7 mouse cellular contexts compared by ENCODE assay signal in genomic region chr6:127374464-127375143, GRCm38 (mm10).
DNase-seq lines count a peak whose midpoint lies in the region; TF ChIP-seq lines count a peak whose summit lies in the region.

No protein-coding gene starts in this region.

- H3K4me1 ChIP-seq in lung, adult 2 months (ENCODE audit: control insufficient read depth, insufficient read depth, low read length) = peaks cover 3% of the 10 kb centered on the region; the same call in 1 of the 2 replicates

- no peak for TF ChIP-seq POLR2A in lung, adult 2 months (IDR thresholded peaks at IDR 0.05; ENCODE audit: borderline replicate concordance, extremely low read depth, low read depth, low read length)

- 31% methylated on average over 12 of the region's 12 CpGs for WGBS in lung, adult 2 months

- intact Hi-C loops in left cerebral cortex, adult 2 months (cut with DNase I) = no loop called here

- peak; percentile 17 for DNase-seq in lung, postnatal 14 days
- no peak for DNase-seq in lung, adult 2 months
- DNase-seq in brain, adult 2 months (ENCODE audit: low read depth, low spot score) = peak; percentile 17
- peak; percentile 11 to 20 for DNase-seq in heart, adult 18-20 months
- peak; percentile 25 for DNase-seq in lung, postnatal 25 days (ENCODE audit: low spot score)
- no peak for DNase-seq in layer of hippocampus, adult 18-20 months (ENCODE audit: low spot score in 2 of 2)
- no peak for DNase-seq in left cerebral cortex, adult 2 months (ENCODE audit: extremely low spot score in 1 of 2, low spot score in 2 of 2)

- no peak overlapping the region for H3K27ac ChIP-seq in left cerebral cortex, adult 2 months

- no peak overlapping the region for H3K4me3 ChIP-seq in lung, adult 2 months (replicated peaks; ENCODE audit: extremely low read depth, low read depth, low read length)
- no peak overlapping the region for H3K4me3 ChIP-seq in left cerebral cortex, adult 2 months

- TF ChIP-seq CTCF in lung, adult 2 months (IDR thresholded peaks at IDR 0.05; ENCODE audit: insufficient read depth, low read length) = no peak
- TF ChIP-seq CTCF in left cerebral cortex, adult 2 months (IDR thresholded peaks at IDR 0.05) = no peak

Comparison
In these comparisons a context has a peak if more than half of its experiments do, and no peak if none do; other contexts are left out.
1. DNase-seq: peak in lung, postnatal 14 days (single experiment), brain, adult 2 months (single experiment), heart, adult 18-20 months (2 of 2) and lung, postnatal 25 days (single experiment); none in lung, adult 2 months (single experiment), layer of hippocampus, adult 18-20 months (0 of 2) and left cerebral cortex, adult 2 months (0 of 2).